In the genomic region with DNA sequence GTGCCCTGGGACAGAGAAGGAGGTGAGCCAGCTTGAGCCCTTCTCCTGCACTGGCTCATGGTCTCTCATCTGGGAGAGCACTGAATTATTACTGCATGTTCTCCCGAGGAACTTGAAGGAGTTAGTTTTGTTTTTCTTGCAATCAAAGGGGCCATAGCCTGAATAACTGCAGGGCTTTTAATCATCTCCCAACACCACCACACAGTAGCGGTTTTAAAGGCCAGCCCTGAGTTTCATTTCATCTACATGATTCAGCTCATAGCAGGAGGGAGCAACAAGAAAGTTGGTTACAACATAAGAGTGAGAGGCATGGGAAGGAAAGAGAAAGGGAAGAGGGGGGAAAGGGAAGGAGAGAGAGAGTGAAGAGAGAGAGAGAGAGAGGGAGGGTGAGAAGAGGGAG, we compare ENCODE assay signal across 16 mouse cellular contexts.
"Had no signal": no experiment of that assay in that cellular context is flagged by ENCODE, and none has a peak within 500 bp of the region (broad histone marks: within the 10 kb centered on the region; RNA-seq: fewer than 3 reads in every experiment).

No protein-coding gene starts in this region.

- H3K27me3 ChIP-seq: intestine, embryonic 15.5 days; limb, embryonic 13.5 days; liver, embryonic 13.5 days; megakaryocyte, embryonic 14.5 days; midbrain, embryonic 13.5 days had no signal

- DNase-seq: kidney, adult 18-20 months; kidney, adult 9 months; kidney, postnatal 10 days; layer of hippocampus, adult 9-11 months; liver; liver, embryonic 13.5 days; lung, adult 2 months; lung, postnatal 36 days; thymus, postnatal 25 days had no signal

- H3K27ac ChIP-seq: intestine, embryonic 15.5 days; limb, embryonic 10.5 days; limb, embryonic 13.5 days; liver, embryonic 13.5 days; midbrain, embryonic 10.5 days; midbrain, embryonic 13.5 days had no signal

- H3K4me2 ChIP-seq: intestine, embryonic 15.5 days; limb, embryonic 13.5 days; liver, embryonic 13.5 days; midbrain, embryonic 13.5 days had no signal

- H3K9ac ChIP-seq: intestine, embryonic 15.5 days; limb, embryonic 13.5 days; liver, embryonic 13.5 days; midbrain, embryonic 13.5 days had no signal

- H3K4me3 ChIP-seq: intestine, embryonic 15.5 days; layer of hippocampus, adult 2 months; limb, embryonic 10.5 days; limb, embryonic 13.5 days; liver, embryonic 13.5 days; megakaryocyte, embryonic 14.5 days; midbrain, embryonic 10.5 days; midbrain, embryonic 13.5 days had no signal

- H3K36me3 ChIP-seq: intestine, embryonic 15.5 days; limb, embryonic 10.5 days; limb, embryonic 13.5 days; liver, embryonic 13.5 days; midbrain, embryonic 10.5 days; midbrain, embryonic 13.5 days had no signal

- H3K9me3 ChIP-seq: intestine, embryonic 15.5 days; limb, embryonic 10.5 days; limb, embryonic 13.5 days; liver, embryonic 13.5 days; megakaryocyte, embryonic 14.5 days; midbrain, embryonic 10.5 days; midbrain, embryonic 13.5 days had no signal

- H3K4me1 ChIP-seq: limb, embryonic 10.5 days; liver, embryonic 13.5 days; megakaryocyte, embryonic 14.5 days; midbrain, embryonic 10.5 days; midbrain, embryonic 13.5 days had no signal

- ATAC-seq: intestine, embryonic 15.5 days; midbrain, embryonic 13.5 days had no signal
